Mouse (Mus musculus) forebrain, embryonic 11.5 days (tissue): ENCODE data around the gene Rhbdf2. TPM values are rescaled to one million over a fixed set of nuclear protein-coding genes. Genes with fewer than 3 reads are reported as not detected.

Experiments
- ATAC-seq: fragments of 200-750 bp; cut with Nextera tagmentation; replicated peaks from 2 replicates; pipeline ENCODE4 v1.8.0; 2017; ENCODE audit warnings: moderate TSS enrichment; ENCODE audit not compliant: low FRiP score
- DNase-seq: peaks from one replicate; pipeline ENCODE4 v3.0.0-alpha.2; 2017; ENCODE audit warnings: low spot score
- H3K27ac ChIP-seq: fragments of 300-500 bp; sonication (generic); 2 replicates; pipeline ENCODE4 v1.5.1; 2014; ENCODE audit warnings: low read depth, low read length
- H3K27me3 ChIP-seq: fragments of 300-500 bp; sonication (generic); 2 replicates; pipeline ENCODE4 v1.6.1; 2014; ENCODE audit warnings: mild to moderate bottlenecking, low read length, mixed read lengths; ENCODE audit not compliant: control insufficient read depth, insufficient read depth
- H3K36me3 ChIP-seq: fragments of 300-500 bp; sonication (generic); 2 replicates; pipeline ENCODE4 v1.6.1; 2014; ENCODE audit warnings: mild to moderate bottlenecking, low read length, moderate library complexity, mixed read lengths; ENCODE audit not compliant: control insufficient read depth, insufficient read depth
- H3K4me1 ChIP-seq: fragments of 300-500 bp; sonication (generic); replicated peaks from 2 replicates; pipeline ENCODE4 v1.6.1; 2014; ENCODE audit warnings: low read length, mixed read lengths; ENCODE audit not compliant: control insufficient read depth, insufficient read depth
- H3K4me2 ChIP-seq: fragments of 300-500 bp; sonication (generic); 2 replicates; pipeline ENCODE4 v1.6.1; 2014; ENCODE audit warnings: low read depth, mild to moderate bottlenecking, low read length, moderate library complexity, mixed read lengths; ENCODE audit not compliant: severe bottlenecking
- H3K4me3 ChIP-seq: fragments of 300-500 bp; sonication (generic); 2 replicates; pipeline ENCODE4 v1.5.1; 2014; ENCODE audit warnings: low read depth, low read length
- H3K9ac ChIP-seq: fragments of 300-500 bp; sonication (generic); 2 replicates; pipeline ENCODE4 v1.6.1; 2014; ENCODE audit warnings: low read length
- H3K9me3 ChIP-seq: fragments of 300-500 bp; sonication (generic); 2 replicates; pipeline ENCODE4 v1.6.1; 2016; ENCODE audit warnings: low read length, mixed read lengths; ENCODE audit not compliant: control insufficient read depth
- WGBS: fragments of 180-500 bp; shearing (Covaris S2); extraction: QIAGEN DNeasy Blood & Tissue Kit; methylation state at CpG from one replicate; pipeline ENCODE4 v1.1.7; 2014; 5-methylcytosine and 5-hydroxymethylcytosine counted together
- polyA plus RNA-seq: library from polyadenylated mRNA; unstranded; fragments of >200 nt; fragmentation: Nextera tagmentation; extraction: Ambion mirVana; gene quantifications from 2 replicates; pipeline ENCODE4 v1.2.1, GENCODE M21; 2014

Rhbdf2 gene
- polyA plus RNA-seq, 1 experiment from 2014 or later, result 2.7 TPM

GRCm38 (mm10) chr11:116599230-116599629 is 27.6 kb downstream of the Rhbdf2 start:
- no peak for DNase-seq
- WGBS, result 93% methylated on average over 15 of the region's 15 CpGs

DNA sequence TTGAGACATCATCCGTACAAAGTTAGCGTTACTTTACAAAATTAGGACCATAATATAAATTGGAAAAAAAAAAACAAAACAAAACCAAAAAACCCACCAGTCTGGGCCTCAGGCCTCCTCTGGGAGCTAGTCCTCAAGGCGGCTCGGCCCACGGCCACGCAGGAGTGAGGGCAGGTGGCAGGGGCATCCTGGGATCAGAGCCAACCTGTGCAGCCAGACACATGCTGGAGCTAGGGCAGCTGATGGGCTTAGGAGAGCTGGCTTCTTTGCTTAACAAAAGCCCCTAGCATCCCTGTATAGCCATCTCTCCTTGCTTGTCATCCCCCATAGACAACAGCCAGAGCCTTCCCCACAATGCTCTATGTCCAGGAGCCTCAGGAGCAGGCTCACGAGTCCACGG is 28.6 kb downstream of the Rhbdf2 start:
- no peaks in the 10 kb centered on the region for H3K4me1 ChIP-seq
- no peaks in the 10 kb centered on the region for H3K9me3 ChIP-seq
- H3K36me3 ChIP-seq, result no peaks in the 10 kb centered on the region
- no peak overlapping the region for H3K9ac ChIP-seq
- no peak overlapping the region for H3K4me3 ChIP-seq
- ATAC-seq (no peak), DNase-seq (no peak)
- no peaks in the 10 kb centered on the region for H3K27me3 ChIP-seq
- WGBS, result 92% methylated on average over 8 of the region's 8 CpGs
- H3K27ac ChIP-seq, result no peak overlapping the region
- H3K4me2 ChIP-seq, result no peak overlapping the region

More at GRCm38 (mm10) chr11:116599230-116599629, 27.6 kb downstream of the Rhbdf2 start:
- Histone ChIP-seq H3K9me3 (no peaks in the 10 kb centered on the region), H3K36me3 (no peaks in the 10 kb centered on the region), H3K27ac (no peak overlapping the region), H3K4me1 (no peaks in the 10 kb centered on the region), H3K27me3 (no peaks in the 10 kb centered on the region), H3K9ac (no peak overlapping the region), H3K4me3 (no peak overlapping the region), H3K4me2 (no peak overlapping the region)
- ATAC-seq, result no peak

GRCm38 (mm10) chr11:116596766-116597165 is 30.1 kb downstream of the Rhbdf2 start:
- Histone ChIP-seq H3K4me2 (no peak overlapping the region), H3K27ac (no peak overlapping the region), H3K9me3 (no peaks in the 10 kb centered on the region), H3K4me3 (no peak overlapping the region), H3K4me1 (no peaks in the 10 kb centered on the region), H3K9ac (no peak overlapping the region), H3K27me3 (no peaks in the 10 kb centered on the region), H3K36me3 (no peaks in the 10 kb centered on the region)
- DNase-seq (no peak), ATAC-seq (no peak)
- 89% methylated on average over 19 of the region's 19 CpGs for WGBS

GRCm38 (mm10) chr11:116593345-116593744 is 33.5 kb downstream of the Rhbdf2 start:
- H3K27me3 ChIP-seq, result no peaks in the 10 kb centered on the region
- peaks cover 2% of the 10 kb centered on the region; the same call in 1 of the 2 replicates for H3K4me1 ChIP-seq
- DNase-seq (no peak), ATAC-seq (no peak)
- 57% methylated on average over 4 of the region's 4 CpGs for WGBS
- H3K27ac ChIP-seq, result no peak overlapping the region
- no peaks in the 10 kb centered on the region for H3K9me3 ChIP-seq
- no peak overlapping the region for H3K4me3 ChIP-seq
- no peaks in the 10 kb centered on the region for H3K36me3 ChIP-seq
- no peak overlapping the region for H3K4me2 ChIP-seq
- H3K9ac ChIP-seq, result no peak overlapping the region

GRCm38 (mm10) chr11:116592428-116592827 is 34.4 kb downstream of the Rhbdf2 start:
- no peaks in the 10 kb centered on the region for H3K36me3 ChIP-seq
- H3K4me3 ChIP-seq, result no peak overlapping the region
- peaks cover 2% of the 10 kb centered on the region; the same call in 1 of the 2 replicates for H3K4me1 ChIP-seq
- H3K4me2 ChIP-seq, result no peak overlapping the region
- no peaks in the 10 kb centered on the region for H3K9me3 ChIP-seq
- H3K27ac ChIP-seq, result no peak overlapping the region
- DNase-seq (peak; percentile 96), ATAC-seq (peak; percentile 78)
- H3K27me3 ChIP-seq, result no peaks in the 10 kb centered on the region
- peak overlapping the region; percentile 12; the same call in 1 of the 2 replicates for H3K9ac ChIP-seq

DNA sequence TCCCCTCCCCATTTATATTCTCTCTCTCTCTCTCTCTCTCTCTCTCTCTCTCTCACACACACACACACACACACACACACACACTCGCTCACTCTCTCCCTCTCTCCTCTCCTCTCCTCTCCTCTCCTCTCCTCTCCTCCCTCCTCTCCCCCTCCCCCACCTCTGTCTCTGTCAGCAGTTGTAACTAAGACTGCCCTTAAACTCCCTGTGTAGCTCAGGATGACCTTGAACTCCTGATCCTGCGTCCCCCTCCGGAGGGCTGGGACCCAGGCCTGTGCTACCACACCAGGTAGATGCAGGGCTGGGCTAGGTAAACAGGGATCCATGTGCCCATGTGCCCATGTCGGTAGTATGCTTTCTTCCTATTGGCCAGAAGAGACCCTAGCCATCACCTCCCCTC is 35.2 kb downstream of the Rhbdf2 start:
- WGBS, result 87% methylated on average over 4 of the region's 4 CpGs
- no peak overlapping the region for H3K9ac ChIP-seq
- no peak for DNase-seq
- no peaks in the 10 kb centered on the region for H3K36me3 ChIP-seq
- H3K27me3 ChIP-seq, result no peaks in the 10 kb centered on the region
- H3K4me1 ChIP-seq, result peaks cover 2% of the 10 kb centered on the region; the same call in 1 of the 2 replicates
- H3K27ac ChIP-seq, result no peak overlapping the region
- no peak overlapping the region for H3K4me2 ChIP-seq
- H3K4me3 ChIP-seq, result no peak overlapping the region
- no peak for ATAC-seq
- no peaks in the 10 kb centered on the region for H3K9me3 ChIP-seq

DNA sequence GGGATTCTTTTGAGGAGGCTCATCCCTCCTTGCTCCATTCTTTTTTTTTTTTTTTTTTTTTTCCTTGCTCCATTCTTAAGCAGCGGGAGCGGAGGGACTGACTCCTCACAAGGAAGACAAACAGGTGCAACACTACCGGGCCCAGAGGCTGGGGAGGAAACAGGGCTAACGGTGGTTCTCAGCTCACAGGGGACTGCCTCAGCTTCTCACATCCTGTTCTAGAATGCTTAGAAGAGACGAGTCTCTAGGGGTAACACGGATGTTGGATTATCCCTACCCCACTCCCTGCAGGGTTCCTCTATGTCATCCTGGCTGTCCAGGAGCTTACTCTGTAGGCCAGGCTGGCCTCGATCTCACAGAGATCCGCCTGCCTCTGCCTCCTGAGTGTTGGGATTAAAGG is 37.2 kb downstream of the Rhbdf2 start:
- H3K27ac ChIP-seq, result no peak overlapping the region
- H3K4me3 ChIP-seq, result no peak overlapping the region
- no peaks in the 10 kb centered on the region for H3K27me3 ChIP-seq
- peaks cover 2% of the 10 kb centered on the region; the same call in 1 of the 2 replicates for H3K4me1 ChIP-seq
- WGBS, result 60% methylated on average over 8 of the region's 8 CpGs
- H3K9me3 ChIP-seq, result no peaks in the 10 kb centered on the region
- no peak overlapping the region for H3K4me2 ChIP-seq
- H3K36me3 ChIP-seq, result no peaks in the 10 kb centered on the region
- ATAC-seq (no peak), DNase-seq (no peak)
- no peak overlapping the region for H3K9ac ChIP-seq

GRCm38 (mm10) chr11:116589020-116589531 is 37.7 kb downstream of the Rhbdf2 start:
- no peaks in the 10 kb centered on the region for H3K27me3 ChIP-seq
- no peak overlapping the region for H3K4me2 ChIP-seq
- no peak for DNase-seq
- H3K36me3 ChIP-seq, result no peaks in the 10 kb centered on the region
- H3K4me3 ChIP-seq, result no peak overlapping the region
- H3K9me3 ChIP-seq, result no peaks in the 10 kb centered on the region
- H3K27ac ChIP-seq, result no peak overlapping the region
- peaks cover 2% of the 10 kb centered on the region; the same call in 1 of the 2 replicates for H3K4me1 ChIP-seq
- WGBS, result 36% methylated on average over 14 of the region's 14 CpGs
- peak overlapping the region; percentile 8; the same call in 1 of the 2 replicates for H3K9ac ChIP-seq
- ATAC-seq, result no peak
